Mouse (Mus musculus): Measurements from ENCODE around the gene Galns.

- TF ChIP-seq CTCF (IDR thresholded peaks at IDR 0.05; ENCODE audit: extremely low read depth, insufficient read length, insufficient replicate concordance, low read depth, low read length) (no peak), POLR2A (IDR thresholded peaks at IDR 0.05; ENCODE audit: low read depth, low read length) (no peak)
Observed at GRCm38 (mm10) chr8:122568109-122568504, 43.2 kb downstream of the Galns start.
